Mouse (Mus musculus) heart, embryonic 16.5 days (tissue): ENCODE measurements around the gene Slco6d1. TPM values are rescaled to one million over a fixed set of nuclear protein-coding genes. Genes with fewer than 3 reads are reported as not detected.
"Not testable (repeated sequence)": the region's sequence is repeated elsewhere in the genome, so short reads cannot be mapped to it uniquely, and the experiment has no call there.

ENCODE experiments used
- ATAC-seq: fragments of 200-750 bp; cut with Nextera tagmentation; replicated peaks from 2 replicates; pipeline ENCODE4 v1.8.0; 2017; ENCODE audit warnings: moderate number of reproducible peaks; ENCODE audit not compliant: insufficient read depth, low FRiP score; ENCODE audit errors: extremely low read depth
- H3K27ac ChIP-seq: fragments of 300-500 bp; sonication (generic); 2 replicates; pipeline ENCODE4 v1.5.1; 2014; ENCODE audit warnings: mild to moderate bottlenecking, low read length, control low read depth, moderate library complexity
- H3K27me3 ChIP-seq: fragments of 300-500 bp; sonication (generic); 2 replicates; pipeline ENCODE4 v1.6.1; 2014; ENCODE audit warnings: low read length, mixed read lengths; ENCODE audit not compliant: control insufficient read depth, insufficient read depth
- H3K36me3 ChIP-seq: fragments of 300-500 bp; sonication (generic); 2 replicates; pipeline ENCODE4 v1.6.1; 2014; ENCODE audit not compliant: control insufficient read depth, insufficient read depth
- H3K4me1 ChIP-seq: fragments of 300-500 bp; sonication (generic); 2 replicates; pipeline ENCODE4 v1.6.1; 2014; ENCODE audit warnings: low read length, mixed read lengths; ENCODE audit not compliant: control insufficient read depth, insufficient read depth
- H3K4me2 ChIP-seq: fragments of 300-500 bp; sonication (generic); 2 replicates; pipeline ENCODE4 v1.6.1; 2014; ENCODE audit warnings: low read depth, mild to moderate bottlenecking, control low read depth, low read length
- H3K4me3 ChIP-seq: fragments of 300-500 bp; sonication (generic); 2 replicates; pipeline ENCODE4 v1.5.1; 2014; ENCODE audit warnings: mild to moderate bottlenecking, control low read depth, low read length
- H3K9ac ChIP-seq: fragments of 300-500 bp; sonication (generic); 2 replicates; pipeline ENCODE4 v1.6.1; 2014; ENCODE audit warnings: low read length, control low read depth
- H3K9me3 ChIP-seq: fragments of 300-500 bp; sonication (generic); replicated peaks from 2 replicates; pipeline ENCODE4 v1.6.1; 2016; ENCODE audit warnings: low read length; ENCODE audit not compliant: control insufficient read depth
- WGBS: fragments of 180-500 bp; shearing (Covaris S2); extraction: QIAGEN DNeasy Blood & Tissue Kit; methylation state at CpG from one replicate; pipeline ENCODE4 v1.1.7; 2014; 5-methylcytosine and 5-hydroxymethylcytosine counted together
- polyA plus RNA-seq: library from polyadenylated mRNA; unstranded; fragments of >200 nt; fragmentation: Nextera tagmentation; extraction: Ambion mirVana; gene quantifications from 2 replicates; pipeline ENCODE4 v1.2.1, GENCODE M21; 2015

Gene Slco6d1
- not detected in 2 replicates for polyA plus RNA-seq

DNA sequence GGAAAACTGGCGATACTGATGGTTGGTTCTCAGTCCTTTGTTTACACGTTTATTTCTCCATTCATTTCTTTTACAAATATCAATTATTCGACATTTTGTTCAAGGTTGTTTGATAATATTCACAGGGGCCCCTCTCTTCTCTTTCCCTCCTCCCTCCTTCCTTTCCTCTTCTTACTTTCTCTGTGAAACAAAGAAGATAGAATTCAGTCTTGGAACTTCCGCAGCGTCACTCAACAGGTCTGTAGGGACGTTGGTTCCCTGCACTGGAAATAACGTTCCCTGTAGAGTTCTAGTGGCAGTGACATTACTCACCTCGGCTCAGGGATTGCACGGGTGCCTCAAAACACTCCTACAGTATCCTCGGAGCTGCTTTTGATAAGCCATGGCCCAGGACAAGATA lies at the start of gene Slco6d1:
Gene Slco6d1, plus strand, starts transcription at position 301 of the 400 bp plus-strand sequence.
- Histone ChIP-seq H3K36me3 (no peaks in the 10 kb centered on the region), H3K27me3 (no peaks in the 10 kb centered on the region), H3K4me3 (no peak within 1 kb of the TSS), H3K9me3 (no peaks in the 10 kb centered on the region), H3K27ac (no peak within 1 kb of the TSS), H3K4me1 (no peaks in the 10 kb centered on the region), H3K9ac (no peak within 1 kb of the TSS), H3K4me2 (no peak within 1 kb of the TSS)
- 70% methylated on average over 10 of the region's 10 CpGs for WGBS
- no peak for ATAC-seq

DNA sequence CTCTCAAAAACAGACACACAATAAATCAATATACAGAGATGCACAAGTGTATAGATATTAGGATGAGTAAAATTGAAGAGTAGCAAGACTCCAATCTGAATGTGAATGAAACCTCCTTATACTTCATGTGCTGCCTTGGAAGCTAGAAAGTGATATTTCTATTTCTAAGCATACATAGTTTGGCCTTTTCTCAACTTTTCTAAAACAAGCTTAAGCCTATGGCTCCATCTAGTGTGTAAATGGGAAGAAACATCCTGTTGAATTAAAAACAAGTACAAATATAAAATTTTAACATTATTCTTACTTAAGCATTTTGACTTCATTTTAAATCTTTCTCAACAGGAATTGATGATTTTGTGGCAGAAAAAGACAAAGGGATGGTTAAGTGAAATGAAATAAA lies 28.9 kb upstream of the Slco6d1 start:
- no peak overlapping the region for H3K4me2 ChIP-seq
- no peaks in the 10 kb centered on the region for H3K4me1 ChIP-seq
- H3K4me3 ChIP-seq, result no peak overlapping the region
- H3K9ac ChIP-seq, result no peak overlapping the region
- H3K9me3 ChIP-seq, result no peaks in the 10 kb centered on the region
- H3K27me3 ChIP-seq, result no peaks in the 10 kb centered on the region
- H3K36me3 ChIP-seq, result no peaks in the 10 kb centered on the region
- no peak for ATAC-seq
- H3K27ac ChIP-seq, result no peak overlapping the region

GRCm38 (mm10) chr1:98447929-98448328 lies 27.0 kb downstream of the Slco6d1 start:
- no peaks in the 10 kb centered on the region for H3K9me3 ChIP-seq

GRCm38 (mm10) chr1:98459224-98459623 lies 38.3 kb downstream of the Slco6d1 start:
- H3K4me3 ChIP-seq, H3K27me3 ChIP-seq, H3K4me1 ChIP-seq, H3K36me3 ChIP-seq, H3K9me3 ChIP-seq, H3K27ac ChIP-seq, H3K9ac ChIP-seq, H3K4me2 ChIP-seq, ATAC-seq: not testable (repeated sequence)
- 81% methylated on average over 8 of the region's 8 CpGs for WGBS

More at GRCm38 (mm10) chr1:98447929-98448328, 27.0 kb downstream of the Slco6d1 start:
- Histone ChIP-seq H3K27ac (no peak overlapping the region), H3K4me3 (no peak overlapping the region), H3K4me2 (no peak overlapping the region), H3K27me3 (no peaks in the 10 kb centered on the region), H3K9ac (no peak overlapping the region), H3K36me3 (no peaks in the 10 kb centered on the region), H3K4me1 (no peaks in the 10 kb centered on the region)
- 74% methylated on average over 4 of the region's 4 CpGs for WGBS
- ATAC-seq, result no peak

GRCm38 (mm10) chr1:98476381-98476780 lies 55.5 kb downstream of the Slco6d1 start:
- WGBS, result 79% methylated on average over 1 of the region's 1 CpGs
- ATAC-seq, H3K9me3 ChIP-seq, H3K27me3 ChIP-seq, H3K4me3 ChIP-seq, H3K27ac ChIP-seq, H3K4me2 ChIP-seq, H3K4me1 ChIP-seq, H3K36me3 ChIP-seq, H3K9ac ChIP-seq: not testable (repeated sequence)

GRCm38 (mm10) chr1:98479243-98479642 lies 58.3 kb downstream of the Slco6d1 start:
- 73% methylated on average over 2 of the region's 2 CpGs for WGBS
- H3K4me3 ChIP-seq, result no peak overlapping the region
- no peaks in the 10 kb centered on the region for H3K9me3 ChIP-seq
- no peak for ATAC-seq
- H3K27ac ChIP-seq, result no peak overlapping the region
- no peaks in the 10 kb centered on the region for H3K36me3 ChIP-seq
- H3K4me1 ChIP-seq, result no peaks in the 10 kb centered on the region
- H3K27me3 ChIP-seq, result no peaks in the 10 kb centered on the region
- no peak overlapping the region for H3K4me2 ChIP-seq
- H3K9ac ChIP-seq, result no peak overlapping the region

GRCm38 (mm10) chr1:98505982-98506381 lies 85.1 kb downstream of the Slco6d1 start:
- Histone ChIP-seq H3K9ac (no peak overlapping the region), H3K27ac (no peak overlapping the region), H3K4me1 (no peaks in the 10 kb centered on the region), H3K36me3 (no peaks in the 10 kb centered on the region), H3K4me2 (no peak overlapping the region), H3K27me3 (no peaks in the 10 kb centered on the region), H3K9me3 (no peaks in the 10 kb centered on the region), H3K4me3 (no peak overlapping the region)
- WGBS, result 85% methylated on average over 2 of the region's 2 CpGs
- no peak for ATAC-seq

GRCm38 (mm10) chr1:98522977-98523376 lies 102.1 kb downstream of the Slco6d1 start:
- Histone ChIP-seq H3K27ac (no peak overlapping the region), H3K27me3 (no peaks in the 10 kb centered on the region), H3K4me3 (no peak overlapping the region), H3K9ac (no peak overlapping the region), H3K4me1 (no peaks in the 10 kb centered on the region), H3K9me3 (no peaks in the 10 kb centered on the region), H3K36me3 (no peaks in the 10 kb centered on the region), H3K4me2 (no peak overlapping the region)
- WGBS, result 81% methylated on average over 2 of the region's 2 CpGs
- ATAC-seq, result no peak

GRCm38 (mm10) chr1:98523537-98523936 lies 102.6 kb downstream of the Slco6d1 start:
- no peaks in the 10 kb centered on the region for H3K27me3 ChIP-seq
- H3K27ac ChIP-seq, result no peak overlapping the region
- no peak overlapping the region for H3K9ac ChIP-seq
- ATAC-seq, result no peak
- no peaks in the 10 kb centered on the region for H3K4me1 ChIP-seq
- no peaks in the 10 kb centered on the region for H3K9me3 ChIP-seq
- no peak overlapping the region for H3K4me2 ChIP-seq
- H3K4me3 ChIP-seq, result no peak overlapping the region
- no peaks in the 10 kb centered on the region for H3K36me3 ChIP-seq

DNA sequence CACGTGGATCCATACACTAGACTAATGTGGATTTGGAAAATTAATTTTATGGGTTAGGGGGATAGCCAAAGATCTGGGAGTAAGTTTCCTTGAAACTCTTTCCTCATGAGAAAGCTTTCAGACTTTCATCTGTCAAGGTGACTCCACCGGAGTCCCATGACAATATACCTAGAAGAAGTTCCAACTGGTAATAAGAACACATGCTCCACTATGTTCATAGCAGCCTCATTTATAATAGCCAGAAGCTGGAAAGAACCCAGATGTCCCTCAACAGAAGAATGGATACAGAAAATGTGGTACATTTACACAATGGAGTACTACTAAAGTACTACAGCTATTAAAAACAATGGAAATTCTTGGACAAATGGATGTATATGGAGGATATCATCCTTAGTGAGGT lies 107.4 kb downstream of the Slco6d1 start:
- H3K4me1 ChIP-seq, H3K36me3 ChIP-seq, H3K9me3 ChIP-seq, ATAC-seq, H3K9ac ChIP-seq, H3K4me3 ChIP-seq, H3K4me2 ChIP-seq, H3K27me3 ChIP-seq, H3K27ac ChIP-seq: not testable (repeated sequence)
- 97% methylated on average over 1 of the region's 2 CpGs for WGBS
